Comparison of ENCODE assay signal across 24 mouse cellular contexts in the genomic region with DNA sequence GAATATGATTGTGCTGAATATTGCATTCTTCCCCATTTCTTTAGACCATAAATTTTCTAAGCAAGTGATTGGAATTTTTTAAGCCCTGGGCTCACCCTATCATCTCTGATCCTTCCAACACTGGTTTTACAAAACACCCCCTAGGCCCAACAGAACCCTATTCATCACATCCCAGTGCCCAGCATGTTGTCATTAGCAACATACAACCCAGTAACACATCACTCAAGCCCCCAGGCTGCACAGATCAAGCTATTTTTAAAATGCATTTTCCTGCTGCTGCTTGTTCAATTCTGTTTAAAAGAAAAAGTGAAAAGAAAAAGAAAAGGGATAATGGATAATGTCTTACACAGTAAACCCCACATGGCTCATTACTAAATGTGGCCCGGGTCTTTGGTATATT. TPM values are rescaled to one million over a fixed set of nuclear protein-coding genes. Genes with fewer than 3 reads are reported as not detected.
A peak's percentile ranks its signal among the peaks of the same experiment; 100 is the strongest.
DNase-seq lines count a peak whose midpoint lies in the region; ATAC-seq and TF ChIP-seq lines count a peak whose summit lies in the region.
"Had no signal": no experiment of that assay in that cellular context is flagged by ENCODE, and none has a peak within 500 bp of the region (broad histone marks: within the 10 kb centered on the region; RNA-seq: fewer than 3 reads in every experiment).

No protein-coding gene starts in this region.

- no peaks in the 10 kb centered on the region for H3K9me3 ChIP-seq in midbrain, embryonic 13.5 days
- H3K9me3 ChIP-seq in midbrain, embryonic 11.5 days (ENCODE audit: control insufficient read depth, low read length), result no peaks in the 10 kb centered on the region
- H3K9me3 ChIP-seq in forebrain, embryonic 13.5 days (replicated peaks), result no peaks in the 10 kb centered on the region
- H3K9me3 ChIP-seq in forebrain, postnatal 0 days (ENCODE audit: low read length), result no peaks in the 10 kb centered on the region
- H3K9me3 ChIP-seq: heart, embryonic 12.5 days had no signal

- ATAC-seq in midbrain, embryonic 13.5 days, result peak; percentile 70
- ATAC-seq in midbrain, embryonic 11.5 days (ENCODE audit: low FRiP score), result no peak
- ATAC-seq in forebrain, embryonic 13.5 days, result peak; percentile 74
- ATAC-seq in forebrain, postnatal 0 days, result peak; percentile 40; the same call in 1 of the 2 replicates
- ATAC-seq: inflammation-experienced regulatory T-cells, adult 6 months had no signal

- H3K27me3 ChIP-seq in midbrain, embryonic 13.5 days, result no peaks in the 10 kb centered on the region
- no peaks in the 10 kb centered on the region for H3K27me3 ChIP-seq in midbrain, embryonic 11.5 days (ENCODE audit: control insufficient read depth, insufficient read depth, low read length)
- H3K27me3 ChIP-seq in forebrain, embryonic 13.5 days, result no peaks in the 10 kb centered on the region
- no peaks in the 10 kb centered on the region for H3K27me3 ChIP-seq in forebrain, postnatal 0 days (ENCODE audit: insufficient read depth, low read length)
- H3K27me3 ChIP-seq: heart, embryonic 12.5 days had no signal

- no peaks in the 10 kb centered on the region for H3K36me3 ChIP-seq in midbrain, embryonic 13.5 days
- no peaks in the 10 kb centered on the region for H3K36me3 ChIP-seq in midbrain, embryonic 11.5 days (ENCODE audit: control insufficient read depth, insufficient read depth, low read length)
- H3K36me3 ChIP-seq in forebrain, embryonic 13.5 days (ENCODE audit: poor library complexity, severe bottlenecking), result no peaks in the 10 kb centered on the region
- no peaks in the 10 kb centered on the region for H3K36me3 ChIP-seq in forebrain, postnatal 0 days (ENCODE audit: insufficient read depth)
- H3K36me3 ChIP-seq: heart, embryonic 12.5 days had no signal

- peaks cover 10% of the 10 kb centered on the region for H3K4me1 ChIP-seq in midbrain, embryonic 13.5 days (replicated peaks)
- no peaks in the 10 kb centered on the region for H3K4me1 ChIP-seq in midbrain, embryonic 11.5 days (ENCODE audit: control insufficient read depth, insufficient read depth, low read length)
- peaks cover 21% of the 10 kb centered on the region for H3K4me1 ChIP-seq in forebrain, embryonic 13.5 days
- H3K4me1 ChIP-seq in forebrain, postnatal 0 days (ENCODE audit: insufficient read depth), result no peaks in the 10 kb centered on the region; the same call in 1 of the 2 replicates
- H3K4me1 ChIP-seq: heart, embryonic 12.5 days had no signal

- H3K27ac ChIP-seq in midbrain, embryonic 13.5 days, result no peak overlapping the region
- H3K27ac ChIP-seq in midbrain, embryonic 11.5 days (ENCODE audit: low read depth, low read length), result no peak overlapping the region
- H3K27ac ChIP-seq in forebrain, embryonic 13.5 days, result peak overlapping the region; percentile 52
- H3K27ac ChIP-seq in forebrain, postnatal 0 days (ENCODE audit: low read depth, low read length), result no peak overlapping the region

- no peak overlapping the region for H3K4me2 ChIP-seq in midbrain, embryonic 13.5 days (replicated peaks)
- no peak overlapping the region for H3K4me2 ChIP-seq in midbrain, embryonic 11.5 days
- no peak overlapping the region for H3K4me2 ChIP-seq in forebrain, embryonic 13.5 days
- no peak overlapping the region for H3K4me2 ChIP-seq in forebrain, postnatal 0 days (ENCODE audit: low read depth)
- H3K4me2 ChIP-seq: heart, embryonic 12.5 days; liver, embryonic 11.5 days had no signal

- WGBS in midbrain, embryonic 13.5 days, result 69% methylated on average over 1 of the region's 1 CpGs
- 74% methylated on average over 1 of the region's 1 CpGs for WGBS in midbrain, embryonic 11.5 days
- WGBS in forebrain, embryonic 13.5 days, result 23% methylated on average over 1 of the region's 1 CpGs
- WGBS in forebrain, postnatal 0 days, result 9% methylated on average over 1 of the region's 1 CpGs

- no peak overlapping the region for H3K9ac ChIP-seq in midbrain, embryonic 13.5 days (replicated peaks)
- no peak overlapping the region for H3K9ac ChIP-seq in midbrain, embryonic 11.5 days (ENCODE audit: low read length)
- H3K9ac ChIP-seq in forebrain, embryonic 13.5 days, result no peak overlapping the region
- no peak overlapping the region for H3K9ac ChIP-seq in forebrain, postnatal 0 days
- H3K9ac ChIP-seq: heart, embryonic 12.5 days had no signal

- TF ChIP-seq CTCF in forebrain, postnatal 0 days (IDR thresholded peaks at IDR 0.05; ENCODE audit: low read depth), result no peak

- no peak for DNase-seq in midbrain, embryonic 11.5 days (ENCODE audit: low spot score, missing footprints)
- no peak for DNase-seq in forebrain, postnatal 0 days
- peak; percentile 13 for DNase-seq in mesoderm, embryonic 11.5 days (ENCODE audit: low read depth, low spot score)
- no peak for DNase-seq in right cerebral cortex, postnatal 14 days
- no peak for DNase-seq in heart, adult 18-20 months
- DNase-seq: adrenal gland, postnatal 36 days; cerebellum, adult 9-10 months; heart, postnatal 14 days; kidney, adult 2 months; kidney, postnatal 10 days; layer of hippocampus, adult 9-11 months; lung, adult 18-20 months; lung, postnatal 14 days; thymus, postnatal 25 days had no signal

- no peak overlapping the region for H3K4me3 ChIP-seq in midbrain, embryonic 13.5 days (replicated peaks)
- H3K4me3 ChIP-seq in midbrain, embryonic 11.5 days (ENCODE audit: low read depth, low read length), result no peak overlapping the region
- H3K4me3 ChIP-seq in forebrain, embryonic 13.5 days, result no peak overlapping the region
- H3K4me3 ChIP-seq in forebrain, postnatal 0 days (ENCODE audit: low read depth, low read length), result no peak overlapping the region
- H3K4me3 ChIP-seq: heart, embryonic 12.5 days had no signal

RNA-seq across cellular contexts. Expression of a gene that starts 42.0 kb away (rescaled TPM):
- polyA plus RNA-seq in midbrain, embryonic 13.5 days (2015; fragmentation: Nextera tagmentation; extraction: Ambion mirVana), result 30.5 and 32.8 TPM in 2 replicates
- polyA plus RNA-seq in midbrain, embryonic 11.5 days (2014; fragmentation: Nextera tagmentation; extraction: Ambion mirVana), result 5.0 and 5.7 TPM in 2 replicates
- polyA plus RNA-seq in forebrain, embryonic 13.5 days (2015; fragmentation: Nextera tagmentation; extraction: Ambion mirVana), result 26.1 and 30.4 TPM in 2 replicates
- total RNA-seq in forebrain, postnatal 0 days (2014; rRNA removed), result 153 and 160 TPM in 2 replicates
- polyA plus RNA-seq in forebrain, postnatal 0 days (2015; fragmentation: Nextera tagmentation; extraction: Ambion mirVana), result 91.0 and 110 TPM in 2 replicates
- total RNA-seq in heart, adult 18-20 months (2021), result under 1 TPM in 1 of 2 experiments, not detected in 1; 0.31 TPM
- total RNA-seq: gastrocnemius, adult 8-10 months; granulocyte monocyte progenitor cell, adult 5-6 weeks; megakaryocyte, adult 5-6 weeks had no signal
- polyA plus RNA-seq: C2C12; heart, embryonic 12.5 days; inflammation-experienced regulatory T-cells, adult 6 months; small intestine, adult 2 months had no signal
